In the genomic region with DNA sequence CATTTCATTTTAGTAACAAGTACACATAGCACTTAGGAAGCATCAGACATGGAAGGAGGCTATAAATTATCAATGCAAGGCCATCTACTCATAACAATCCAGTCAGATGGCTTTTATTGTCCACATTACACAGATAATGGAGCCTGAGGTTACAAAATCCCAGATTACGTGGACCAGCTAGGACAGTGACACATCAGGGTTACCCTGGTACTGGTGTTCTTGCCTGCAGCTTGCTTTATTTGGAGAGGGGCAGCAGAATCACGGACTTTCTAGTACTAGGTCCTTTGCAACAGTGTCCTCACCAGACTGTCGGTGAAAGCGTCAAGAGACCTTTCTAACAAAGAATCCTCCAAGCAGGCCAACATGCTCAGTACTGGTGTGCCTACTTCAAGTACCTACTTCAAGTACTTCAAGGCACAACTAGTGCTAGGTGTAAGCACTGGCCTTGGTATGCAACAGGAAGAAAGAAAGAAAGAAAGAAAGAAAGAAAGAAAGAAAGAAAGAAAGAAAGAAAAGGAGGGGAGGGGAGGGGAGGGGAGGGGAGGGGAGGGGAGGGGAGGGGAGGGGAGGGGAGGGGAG, we compare ENCODE assay signal across 28 mouse cellular contexts.
DNase-seq lines count a peak whose midpoint lies in the region; ATAC-seq and TF ChIP-seq lines count a peak whose summit lies in the region.
"Had no signal": no experiment of that assay in that cellular context is flagged by ENCODE, and none has a peak within 500 bp of the region (broad histone marks: within the 10 kb centered on the region; RNA-seq: fewer than 3 reads in every experiment).

No protein-coding gene starts in this region.

- H3K4me1 ChIP-seq in lung, postnatal 0 days (ENCODE audit: insufficient read depth, low read depth, low read length): no peaks in the 10 kb centered on the region
- H3K4me1 ChIP-seq: embryonic facial prominence, embryonic 13.5 days; embryonic facial prominence, embryonic 15.5 days; forebrain, embryonic 10.5 days; forebrain, embryonic 12.5 days had no signal

- no peak for TF ChIP-seq CTCF in lung, postnatal 0 days (IDR thresholded peaks at IDR 0.05)

- no peak for TF ChIP-seq EP300 in lung, postnatal 0 days (IDR thresholded peaks at IDR 0.05)

- 59% methylated on average over 4 of the region's 4 CpGs for WGBS in lung, postnatal 0 days

- no peaks in the 10 kb centered on the region for H3K36me3 ChIP-seq in lung, postnatal 0 days (ENCODE audit: insufficient read depth, low read length)
- H3K36me3 ChIP-seq: embryonic facial prominence, embryonic 13.5 days; embryonic facial prominence, embryonic 15.5 days; forebrain, embryonic 10.5 days; forebrain, embryonic 12.5 days; G1E had no signal

- no peak overlapping the region for H3K4me2 ChIP-seq in lung, postnatal 0 days (replicated peaks; ENCODE audit: low read depth, low read length)
- H3K4me2 ChIP-seq: embryonic facial prominence, embryonic 13.5 days; embryonic facial prominence, embryonic 15.5 days; forebrain, embryonic 12.5 days had no signal

- no peaks in the 10 kb centered on the region for H3K9me3 ChIP-seq in lung, postnatal 0 days (ENCODE audit: low read length)
- H3K9me3 ChIP-seq: embryonic facial prominence, embryonic 13.5 days; embryonic facial prominence, embryonic 15.5 days; forebrain, embryonic 10.5 days; forebrain, embryonic 12.5 days; G1E had no signal

- no peak overlapping the region for H3K27ac ChIP-seq in lung, postnatal 0 days (ENCODE audit: low read length)
- H3K27ac ChIP-seq: embryonic facial prominence, embryonic 13.5 days; embryonic facial prominence, embryonic 15.5 days; forebrain, embryonic 10.5 days; forebrain, embryonic 12.5 days had no signal

- H3K4me3 ChIP-seq in lung, postnatal 0 days (ENCODE audit: low read depth, low read length): no peak overlapping the region
- H3K4me3 ChIP-seq: embryonic facial prominence, embryonic 13.5 days; embryonic facial prominence, embryonic 15.5 days; erythroblast, embryonic 14.5 days; forebrain, embryonic 10.5 days; forebrain, embryonic 12.5 days had no signal

- no peaks in the 10 kb centered on the region for H3K27me3 ChIP-seq in lung, postnatal 0 days (replicated peaks; ENCODE audit: insufficient read depth, low read length)
- H3K27me3 ChIP-seq: CH12.LX; embryonic facial prominence, embryonic 13.5 days; embryonic facial prominence, embryonic 15.5 days; forebrain, embryonic 12.5 days; Patski had no signal

- ATAC-seq in lung, postnatal 0 days: peak; percentile 90
- ATAC-seq: activated CD4-positive, CD25-positive, alpha-beta regulatory T cell, adult 4 months; CD4-positive, CD25-positive, alpha-beta regulatory T cell, adult 4 months; forebrain, embryonic 14.5 days; forebrain, embryonic 16.5 days; Patski had no signal

- no peak overlapping the region for H3K9ac ChIP-seq in lung, postnatal 0 days (replicated peaks; ENCODE audit: low read depth)
- H3K9ac ChIP-seq: embryonic facial prominence, embryonic 13.5 days; embryonic facial prominence, embryonic 15.5 days; forebrain, embryonic 12.5 days had no signal

- peak; percentile 63 for DNase-seq in adrenal gland, adult 2 months
- DNase-seq in adrenal gland, postnatal 10 days: no peak
- peak; percentile 10 for DNase-seq in adrenal gland, postnatal 14 days
- no peak for DNase-seq in adrenal gland, postnatal 4 days (ENCODE audit: low spot score in 2 of 2)
- peak; percentile 63 for DNase-seq in lung, postnatal 0 days (ENCODE audit: low spot score)
- no peak for DNase-seq in lung, postnatal 10 days
- peak; percentile 20 for DNase-seq in lung, postnatal 36 days
- no peak for DNase-seq in lung, postnatal 14 days
- DNase-seq: B cell, adult 2 months; cerebellum, adult 11 months; cerebellum, adult 18-20 months; cerebellum, adult 8-10 months; cerebellum, adult 9-11 months; cerebellum, postnatal 14 days; cerebellum, postnatal 36 days; embryo, embryonic 11 days had no signal

Comparison
In these comparisons a context has a peak if more than half of its experiments do, and no peak if none do; other contexts are left out.
1. DNase-seq: peak in adrenal gland, adult 2 months (single experiment), adrenal gland, postnatal 14 days (single experiment), lung, postnatal 0 days (single experiment) and lung, postnatal 36 days (single experiment); none in adrenal gland, postnatal 10 days (single experiment), adrenal gland, postnatal 4 days (0 of 2), lung, postnatal 10 days (single experiment) and lung, postnatal 14 days (single experiment).